Mouse (Mus musculus) spleen, adult 2 months (tissue): ENCODE data around the gene Hint2.

Source experiments
- CTCF ChIP-seq: fragments of 200-500 bp; IDR thresholded peaks from 2 replicates; pipeline ENCODE4 v1.5.1; 2011; ENCODE audit warnings: mild to moderate bottlenecking, inconsistent platforms; ENCODE audit not compliant: insufficient read depth, insufficient read length, insufficient replicate concordance; ENCODE audit errors: extremely low read depth
- POLR2A ChIP-seq: fragments of 200-500 bp; IDR thresholded peaks from 2 replicates; pipeline ENCODE4 v1.6.1; 2011; ENCODE audit warnings: low read depth, low read length, inconsistent platforms

DNA sequence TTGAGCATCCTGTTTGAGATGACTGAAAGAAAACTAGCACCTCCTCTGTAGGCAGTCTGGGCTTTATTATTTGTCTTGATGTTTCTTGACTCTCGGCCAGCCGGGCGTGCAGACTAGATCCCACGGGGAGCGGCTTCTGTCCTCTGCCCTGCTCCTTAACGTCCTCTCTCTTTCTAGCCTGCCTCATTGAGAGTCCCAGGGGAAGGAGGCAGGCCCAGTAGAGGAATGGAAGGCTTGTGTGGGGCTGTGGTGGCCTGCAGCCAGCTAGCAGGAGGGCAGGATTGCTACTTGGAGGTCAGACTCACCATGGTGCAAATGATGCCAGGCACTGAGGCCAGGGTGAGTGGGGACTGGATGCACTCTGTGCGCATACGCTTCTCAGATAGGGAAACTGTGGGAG is 47.6 kb upstream of the Hint2 start:
- no peak for TF ChIP-seq CTCF
- TF ChIP-seq POLR2A, result no peak
